Mouse (Mus musculus) Muller cell, postnatal 12 days (primary cell): ENCODE results near the gene Gbf1.
"Not testable (repeated sequence)": the region's sequence is repeated elsewhere in the genome, so short reads cannot be mapped to it uniquely, and the experiment has no call there.

ENCODE experiments used
- DNase-seq: peaks from one replicate; pipeline ENCODE4 v3.0.0-alpha.2; 2015; ENCODE audit errors: inconsistent ontology term

Gbf1 gene

GRCm38 (mm10) chr19:46152127-46152803 lies at the start of gene Gbf1:
TSS of gene Gbf1 (plus strand) at chr19:46152509.
- DNase-seq: peak; percentile 98

- peak; percentile 12 for DNase-seq
Measured at GRCm38 (mm10) chr19:46103437-46104186, 48.7 kb upstream of the Gbf1 start.

GRCm38 (mm10) chr19:46104187-46104557 lies 48.1 kb upstream of the Gbf1 start:
- no peak for DNase-seq

- DNase-seq: no peak
Measured at GRCm38 (mm10) chr19:46110214-46110613, 42.1 kb upstream of the Gbf1 start.

GRCm38 (mm10) chr19:46110781-46111180 lies 41.5 kb upstream of the Gbf1 start:
- DNase-seq: no peak

- DNase-seq: no peak
Measured at GRCm38 (mm10) chr19:46114617-46115016, 37.7 kb upstream of the Gbf1 start.

GRCm38 (mm10) chr19:46119458-46119857 lies 32.9 kb upstream of the Gbf1 start:
- DNase-seq: no peak

- DNase-seq: no peak
Measured at GRCm38 (mm10) chr19:46120872-46121271, 31.4 kb upstream of the Gbf1 start.

- no peak for DNase-seq
Measured at GRCm38 (mm10) chr19:46123876-46124275, 28.4 kb upstream of the Gbf1 start.

- DNase-seq: no peak
Measured at GRCm38 (mm10) chr19:46124651-46125050, 27.7 kb upstream of the Gbf1 start.

GRCm38 (mm10) chr19:46126301-46126700 lies 26.0 kb upstream of the Gbf1 start:
- DNase-seq: no peak

- not testable (repeated sequence) for DNase-seq
Measured at GRCm38 (mm10) chr19:46129737-46130136, 22.6 kb upstream of the Gbf1 start.

- DNase-seq: no peak
Measured at GRCm38 (mm10) chr19:46131283-46131682, 21.0 kb upstream of the Gbf1 start.

- DNase-seq: peak; percentile 71
Measured at GRCm38 (mm10) chr19:46131694-46132525, 20.4 kb upstream of the Gbf1 start, which contains the start of gene Elovl3. TSS of gene Elovl3 (plus strand) at chr19:46131897.

GRCm38 (mm10) chr19:46132577-46132976 lies 19.7 kb upstream of the Gbf1 start:
- DNase-seq: no peak

- DNase-seq: peak; percentile 88
Measured at GRCm38 (mm10) chr19:46135297-46135696, 17.0 kb upstream of the Gbf1 start.

- peak; percentile 75 for DNase-seq
Measured at GRCm38 (mm10) chr19:46135789-46136638, 16.3 kb upstream of the Gbf1 start.

GRCm38 (mm10) chr19:46136639-46137580 lies 15.4 kb upstream of the Gbf1 start:
- peak; percentile 78 for DNase-seq

GRCm38 (mm10) chr19:46140324-46140723 lies 12.0 kb upstream of the Gbf1 start:
- no peak for DNase-seq

GRCm38 (mm10) chr19:46141091-46141490 lies 11.2 kb upstream of the Gbf1 start:
- no peak for DNase-seq
